ENCODE assay signal across 13 mouse cellular contexts in the genomic region with DNA sequence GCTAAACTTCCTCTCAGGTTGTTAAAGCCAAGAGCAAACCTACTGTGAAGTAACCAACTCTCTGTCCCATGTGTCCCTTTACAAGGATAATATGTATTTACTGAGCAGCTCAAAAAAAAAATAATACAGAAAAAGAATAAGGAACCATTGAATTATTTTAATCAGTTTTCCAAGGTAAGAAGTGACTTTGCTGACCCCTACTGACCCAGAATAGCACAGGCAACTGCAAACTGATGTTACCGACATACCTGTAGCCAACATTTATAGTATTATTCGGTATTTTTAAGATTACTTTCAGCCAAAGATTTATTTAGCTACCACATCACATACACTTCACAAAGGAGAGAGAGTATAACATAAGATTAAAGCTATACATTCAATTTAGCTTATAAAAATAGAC.
A peak's percentile ranks its signal among the peaks of the same experiment; 100 is the strongest.
DNase-seq lines count a peak whose midpoint lies in the region; ATAC-seq and TF ChIP-seq lines count a peak whose summit lies in the region.
"Had no signal": no experiment of that assay in that cellular context is flagged by ENCODE, and none has a peak within 500 bp of the region (broad histone marks: within the 10 kb centered on the region; RNA-seq: fewer than 3 reads in every experiment).

No protein-coding gene starts in this region.

- POLR2A ChIA-PET in Patski (lab: Charles Lee) = no interaction called here

- in situ Hi-C loops in Patski (cut with MboI; ENCODE audit: low pct_unique_long_range_greater_than_20kb) = no loop called here

- TF ChIP-seq POLR2A in lung, adult 2 months (IDR thresholded peaks at IDR 0.05; ENCODE audit: borderline replicate concordance, extremely low read depth, low read depth, low read length) = no peak

- H3K4me3 ChIP-seq in lung, adult 2 months (replicated peaks; ENCODE audit: extremely low read depth, low read depth, low read length) = no peak overlapping the region
- H3K4me3 ChIP-seq: embryonic facial prominence, embryonic 12.5 days; hindbrain, embryonic 10.5 days; midbrain, embryonic 10.5 days had no signal

- peaks cover 11% of the 10 kb centered on the region for H3K27me3 ChIP-seq in Patski
- H3K27me3 ChIP-seq: embryonic facial prominence, embryonic 12.5 days had no signal

- peak; percentile 7 for DNase-seq in heart, adult 8-10 months (ENCODE audit: low spot score)
- DNase-seq in heart, postnatal 4 days = no peak
- DNase-seq in lung, adult 2 months = no peak
- DNase-seq in lung, postnatal 25 days (ENCODE audit: low spot score) = no peak
- no peak for DNase-seq in Patski (ENCODE audit: low read depth, low spot score)
- no peak for DNase-seq in cerebellum, adult 11-12 months
- no peak for DNase-seq in urinary bladder, postnatal 36 days (ENCODE audit: low spot score in 2 of 2)
- DNase-seq: cerebellum, adult 8-10 months; gastrocnemius, postnatal 25 days had no signal

- peak; percentile 31; the same call in 1 of the 2 replicates for TF ChIP-seq CTCF in lung, adult 2 months (IDR thresholded peaks at IDR 0.05; ENCODE audit: insufficient read depth, low read length)
- TF ChIP-seq CTCF in Patski (IDR thresholded peaks at IDR 0.05) = peak; percentile 21

- 46% methylated on average over 2 of the region's 2 CpGs for WGBS in lung, adult 2 months

- CTCF ChIA-PET in Patski (lab: Charles Lee) = interaction anchor here (0.6 to 1.5 kb wide), 2 partner anchors 10 to 215 kb away, joined by 3 to 4 read pairs; no protein-coding TSS in a partner anchor

- no peaks in the 10 kb centered on the region for H3K4me1 ChIP-seq in lung, adult 2 months (ENCODE audit: control insufficient read depth, insufficient read depth, low read length)
- H3K4me1 ChIP-seq: embryonic facial prominence, embryonic 12.5 days; hindbrain, embryonic 10.5 days; midbrain, embryonic 10.5 days had no signal

- ATAC-seq in Patski = no peak
- peak; percentile 60; the same call in 1 of the 2 replicates for ATAC-seq in megakaryocyte, adult 5-6 weeks (ENCODE audit: poor library complexity, severe bottlenecking)
